Mouse (Mus musculus): Measurements from ENCODE around the gene Skap2.

Skap2 gene

DNA sequence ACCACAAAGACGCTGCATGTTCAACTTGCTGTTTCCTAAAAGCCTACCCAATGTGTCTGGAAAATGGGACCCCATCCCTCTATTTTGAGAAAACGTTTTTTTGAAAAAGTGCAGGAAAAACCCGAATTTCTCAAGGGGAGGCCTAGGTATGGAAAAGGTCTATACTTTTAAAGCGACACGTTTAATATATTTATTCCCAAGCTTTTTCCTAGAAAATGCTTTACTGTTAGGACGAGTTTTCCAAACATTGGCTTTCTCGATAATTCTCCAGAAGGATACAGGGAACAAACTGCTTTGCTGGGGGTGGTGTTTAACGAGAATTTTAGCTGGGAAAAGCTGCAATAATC is 6.8 kb downstream of the Skap2 start:
- CTCF ChIA-PET, result no interaction called here

DNA sequence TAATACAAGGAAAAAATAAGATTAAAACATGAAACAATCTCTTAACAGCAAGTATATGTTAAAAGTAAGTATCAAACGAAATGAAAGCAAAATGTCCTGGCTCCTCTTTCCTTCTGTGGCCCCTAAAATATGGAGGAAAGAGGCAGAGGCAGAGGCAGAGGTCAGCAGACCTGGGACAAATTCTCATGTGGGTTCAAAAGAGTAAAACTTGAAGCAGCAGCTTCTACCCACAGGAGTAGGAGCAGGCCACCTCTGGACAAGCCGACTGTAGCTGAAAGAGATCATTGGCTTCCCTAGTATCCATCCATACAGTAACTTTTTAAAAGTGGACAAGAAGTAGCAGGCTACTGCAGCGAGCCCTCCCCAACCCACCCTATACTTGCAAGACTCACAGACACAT is 7.4 kb downstream of the Skap2 start:
- CTCF ChIA-PET, result no interaction called here

DNA sequence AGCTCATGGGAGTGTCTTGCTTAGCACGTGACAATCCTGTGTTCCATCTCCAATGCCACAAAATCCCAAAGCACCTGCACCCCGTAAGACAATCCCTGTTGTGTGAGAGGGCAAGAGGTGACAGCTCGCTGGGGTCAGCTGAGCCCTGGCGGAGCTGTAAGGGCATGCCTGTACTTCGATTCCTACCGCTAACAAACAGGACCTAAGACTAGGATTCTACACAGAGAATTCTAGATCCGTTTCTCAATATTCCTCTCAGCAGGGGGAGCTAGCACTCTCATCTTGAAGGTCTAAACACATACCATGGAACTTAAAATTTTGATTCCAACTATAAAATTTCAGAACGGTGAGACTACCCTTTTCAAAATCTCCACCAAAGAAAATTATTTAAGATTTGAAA is 9.7 kb downstream of the Skap2 start:
- CTCF ChIA-PET, result interaction anchor here (0.6 kb wide), 1 partner anchor 43 kb away, joined by 4 read pairs; no protein-coding TSS in a partner anchor

DNA sequence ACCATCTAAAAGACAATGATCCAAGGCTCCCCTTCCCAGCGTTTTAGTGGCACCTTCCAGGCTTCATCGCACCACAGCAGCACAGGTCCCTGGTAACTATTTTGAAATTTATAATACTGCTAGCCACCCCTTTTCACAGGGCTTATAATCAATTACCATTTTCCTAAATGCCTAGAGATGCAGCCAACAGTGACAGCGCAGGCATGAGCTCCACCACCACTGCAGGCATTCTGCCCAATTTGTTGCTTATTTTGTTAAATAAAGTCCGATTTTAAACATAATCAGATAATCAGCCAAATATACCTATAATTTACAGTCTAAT is 13.2 kb downstream of the Skap2 start:
- CTCF ChIA-PET, result interaction anchor here (0.6 kb wide), 1 partner anchor 1086 kb away, joined by 4 read pairs; no protein-coding TSS in a partner anchor

DNA sequence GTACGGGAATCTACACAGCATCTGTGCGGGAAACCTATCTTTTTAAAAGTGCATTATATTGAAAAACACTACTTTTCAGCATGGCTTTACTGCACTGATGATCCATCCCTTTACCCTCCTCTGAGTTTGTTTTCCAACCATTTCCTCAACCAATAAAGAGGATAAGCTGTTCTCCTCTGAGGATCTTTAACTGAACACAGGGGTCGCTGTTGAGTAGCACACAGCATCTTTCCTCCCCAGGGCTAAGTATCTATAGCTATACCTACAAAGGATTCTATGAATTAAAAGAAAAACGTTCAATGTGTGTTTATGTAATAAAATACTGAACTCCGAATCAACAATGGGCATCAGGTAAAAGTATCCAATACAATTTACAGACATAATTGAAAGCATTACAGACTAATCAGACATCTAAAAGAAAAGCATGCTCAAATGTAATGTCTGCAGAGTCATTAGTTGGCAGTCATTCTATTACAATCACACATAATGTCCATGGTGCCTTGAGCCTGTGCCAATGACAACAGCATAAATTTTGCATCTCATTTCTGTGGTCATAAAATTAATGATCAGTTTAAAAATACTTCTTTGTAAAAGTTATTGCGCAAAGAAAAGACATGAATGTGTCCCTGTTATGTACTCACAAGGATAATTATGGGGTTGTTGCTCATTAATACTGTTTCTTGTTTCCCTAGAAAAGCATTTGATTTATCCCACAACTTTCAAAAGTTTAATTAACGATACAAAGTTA is 13.8 kb downstream of the Skap2 start:
- CTCF ChIA-PET, result no interaction called here

DNA sequence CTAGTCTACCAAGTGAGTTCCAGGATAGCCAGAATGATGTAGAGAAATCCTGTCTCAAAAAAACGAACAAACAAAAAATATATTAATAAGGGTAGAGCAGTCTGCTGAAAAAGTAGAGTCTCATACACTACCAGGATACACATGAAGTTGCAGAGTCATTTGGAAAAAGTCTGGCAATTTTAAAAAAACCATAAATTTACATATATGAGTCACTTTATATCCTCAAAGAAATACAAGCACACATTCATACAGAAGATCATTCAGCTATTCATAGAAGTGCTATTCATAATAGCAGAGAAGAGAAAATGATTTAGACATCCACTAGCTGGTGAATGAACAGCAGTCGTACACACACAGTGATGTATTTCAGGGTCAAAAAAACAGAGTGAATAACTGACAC is 24.4 kb downstream of the Skap2 start:
- CTCF ChIA-PET, result no interaction called here

DNA sequence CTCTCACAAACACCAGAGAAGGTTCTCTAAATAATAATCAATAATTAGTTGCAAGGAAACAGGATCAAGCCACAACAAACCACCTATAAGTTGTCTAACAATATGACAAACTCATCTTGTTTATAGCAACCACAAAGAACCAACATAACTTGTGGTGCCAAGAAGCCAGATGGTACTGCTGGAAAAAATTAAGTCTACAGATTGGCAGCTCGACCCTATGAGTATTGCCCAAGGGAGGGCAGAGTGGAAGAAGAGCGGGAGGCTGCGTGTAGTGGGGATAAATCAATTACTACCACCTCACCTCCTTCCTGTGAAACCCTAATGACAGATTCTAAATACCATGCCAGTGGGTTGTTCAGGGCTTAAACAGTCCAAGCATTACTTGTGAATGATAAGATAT is 34.7 kb downstream of the Skap2 start:
- CTCF ChIA-PET, result no interaction called here

DNA sequence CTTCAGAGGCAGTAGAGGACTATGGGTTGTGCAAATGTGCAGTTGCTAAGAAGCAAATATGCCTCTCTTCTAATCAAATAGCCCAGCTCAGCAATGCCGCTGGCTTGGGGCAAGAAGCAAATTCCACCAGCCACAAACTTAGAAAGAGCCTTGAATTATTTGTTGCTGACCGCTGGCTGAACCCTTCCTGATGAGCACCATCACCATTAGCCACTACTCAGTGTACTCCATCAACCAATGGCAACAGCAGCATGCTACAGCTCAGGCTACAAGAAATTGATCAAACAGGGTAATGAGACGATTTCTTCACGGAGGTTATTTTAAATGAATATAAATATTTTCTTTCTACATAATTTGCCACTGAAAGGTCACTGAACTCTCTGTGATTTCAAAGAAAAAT is 36.6 kb downstream of the Skap2 start:
- CTCF ChIA-PET, result no interaction called here

DNA sequence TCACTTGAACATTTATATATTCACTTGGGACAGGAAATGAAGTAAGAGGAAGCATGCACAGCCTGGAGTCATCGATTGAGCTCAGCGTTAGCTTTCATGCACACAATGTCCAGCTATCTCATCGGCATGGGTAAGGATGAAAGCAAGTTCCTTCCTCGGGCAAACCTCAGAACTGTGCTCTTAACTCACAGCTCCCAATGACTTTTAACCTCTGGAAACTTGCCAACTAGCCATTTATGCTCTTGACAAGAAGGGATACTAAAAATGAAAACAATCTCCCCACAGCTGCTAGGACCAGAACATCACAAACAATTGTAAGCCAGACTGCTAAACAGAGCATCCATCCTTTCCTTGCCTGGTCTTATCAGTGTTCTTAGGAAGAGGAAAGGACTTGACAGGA is 53.4 kb downstream of the Skap2 start:
- CTCF ChIA-PET, result interaction anchor here (0.6 kb wide), 1 partner anchor 13 kb away, joined by 3 read pairs; no protein-coding TSS in a partner anchor

DNA sequence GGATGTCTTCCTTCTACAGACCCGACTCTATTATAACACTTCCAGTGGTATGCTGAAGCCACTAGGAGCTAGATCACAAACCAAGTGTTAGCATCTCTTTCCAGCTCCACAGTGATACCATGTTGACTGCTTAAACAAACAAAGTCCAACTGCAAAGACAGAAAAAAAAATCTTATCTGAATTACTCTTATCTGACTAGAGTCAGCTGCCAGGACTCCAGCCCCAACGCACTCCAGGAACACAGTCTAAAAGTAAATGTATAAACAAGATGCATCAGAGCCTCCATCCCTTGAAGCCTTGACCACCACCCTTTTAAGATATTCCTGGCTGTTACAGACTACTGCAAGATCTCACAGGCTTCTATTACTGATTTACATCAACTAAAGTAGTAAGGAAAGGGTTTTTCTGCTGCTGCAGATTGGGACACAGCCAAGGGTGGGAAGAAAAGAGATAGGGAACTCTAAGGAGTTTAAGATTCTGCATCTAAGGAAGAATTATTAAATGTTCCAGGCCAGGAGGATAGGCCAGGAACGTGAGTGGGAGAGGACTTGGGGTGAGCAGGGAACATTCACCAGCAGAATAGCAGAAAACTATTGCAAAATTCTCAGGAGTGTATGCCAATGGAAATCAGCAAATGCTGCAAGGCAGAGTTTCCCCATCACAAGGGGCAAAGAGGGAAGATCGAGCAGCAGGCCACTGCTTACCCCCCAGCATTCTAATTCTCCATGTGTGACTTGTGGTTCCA is 56.1 kb downstream of the Skap2 start:
- CTCF ChIA-PET, result no interaction called here

DNA sequence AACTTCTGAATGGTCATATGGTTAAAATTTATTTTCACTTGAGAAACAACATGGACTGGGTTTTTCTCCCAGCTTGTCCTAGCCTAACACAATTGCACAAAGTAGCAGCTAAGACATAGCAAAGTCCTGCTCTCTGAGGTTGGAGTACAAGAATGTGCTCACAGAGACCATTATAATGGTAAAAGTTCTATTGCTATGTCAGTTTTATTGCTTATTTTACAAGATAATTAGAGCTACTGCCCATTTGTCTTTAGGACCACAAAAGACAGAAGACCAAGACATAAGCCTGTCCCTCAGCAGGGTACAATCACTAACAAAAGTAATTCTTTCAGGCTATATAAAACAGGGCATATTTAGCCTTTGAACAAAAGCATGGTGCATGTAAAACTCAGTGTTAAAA is 64.7 kb downstream of the Skap2 start:
- CTCF ChIA-PET, result no interaction called here

DNA sequence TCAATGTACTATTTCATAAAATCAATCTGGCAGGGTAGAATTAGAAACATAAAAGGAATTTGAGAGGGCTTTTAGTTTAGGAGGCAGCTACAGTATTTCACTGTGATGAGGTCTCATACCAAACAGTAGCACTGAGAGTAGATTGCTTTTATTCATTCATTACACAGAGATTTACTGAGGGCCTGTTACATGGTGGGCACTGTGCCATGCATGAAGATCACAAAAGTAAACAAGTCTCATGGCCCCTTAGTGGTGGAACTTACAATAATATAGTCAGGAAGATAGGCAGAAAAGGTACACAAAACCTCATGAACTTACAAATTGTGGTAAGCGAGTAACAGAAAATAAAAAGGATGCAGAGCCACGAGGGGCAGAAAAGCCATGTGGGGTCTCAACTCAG is 67.4 kb downstream of the Skap2 start:
- CTCF ChIA-PET, result no interaction called here

DNA sequence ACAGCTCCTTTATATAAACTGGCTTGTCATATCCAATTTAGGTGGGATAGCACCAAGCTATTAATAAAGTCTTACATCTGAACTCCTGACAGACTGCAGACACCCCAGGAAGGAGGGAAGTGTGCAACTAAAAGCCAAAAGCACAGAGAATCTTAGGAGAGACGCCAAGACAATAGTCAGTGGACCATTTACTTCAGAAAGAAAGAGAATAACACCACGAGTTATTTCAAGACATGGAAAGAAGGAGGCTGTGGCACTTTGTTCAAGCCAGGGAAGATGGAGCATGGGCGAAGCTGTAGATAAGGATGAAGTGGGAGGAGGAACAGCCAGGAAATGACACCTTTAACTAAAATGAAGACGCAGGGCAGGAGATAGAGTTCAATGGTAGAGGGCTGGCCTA is 78.4 kb downstream of the Skap2 start:
- CTCF ChIA-PET, result no interaction called here

DNA sequence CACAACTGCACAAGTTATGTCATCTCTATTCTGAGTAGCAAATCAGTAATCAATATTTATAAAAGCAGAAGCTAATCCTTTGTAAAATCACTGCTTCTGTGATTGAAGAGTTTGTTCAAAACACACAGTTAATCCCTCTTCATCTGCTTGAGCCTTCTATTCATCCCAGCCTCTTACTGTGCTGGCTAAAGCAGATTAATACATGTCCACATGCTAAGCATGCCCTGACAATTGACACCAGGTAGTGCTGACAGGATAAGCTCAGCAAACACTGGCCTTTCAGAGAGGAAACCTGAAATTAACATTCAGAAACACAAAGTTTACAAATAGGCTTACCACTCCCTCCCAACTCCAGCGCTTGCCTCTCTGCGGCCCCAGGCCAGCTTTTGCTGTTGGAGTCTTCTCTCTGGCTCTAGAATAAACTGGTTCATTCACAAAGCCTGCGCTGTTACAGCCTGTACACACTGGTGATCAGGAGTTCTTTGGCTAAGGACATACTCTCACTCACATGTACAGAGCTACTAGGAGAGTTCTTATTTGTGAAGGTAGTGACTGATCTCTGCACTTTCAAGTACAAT is 79.2 kb downstream of the Skap2 start:
- CTCF ChIA-PET, result no interaction called here

DNA sequence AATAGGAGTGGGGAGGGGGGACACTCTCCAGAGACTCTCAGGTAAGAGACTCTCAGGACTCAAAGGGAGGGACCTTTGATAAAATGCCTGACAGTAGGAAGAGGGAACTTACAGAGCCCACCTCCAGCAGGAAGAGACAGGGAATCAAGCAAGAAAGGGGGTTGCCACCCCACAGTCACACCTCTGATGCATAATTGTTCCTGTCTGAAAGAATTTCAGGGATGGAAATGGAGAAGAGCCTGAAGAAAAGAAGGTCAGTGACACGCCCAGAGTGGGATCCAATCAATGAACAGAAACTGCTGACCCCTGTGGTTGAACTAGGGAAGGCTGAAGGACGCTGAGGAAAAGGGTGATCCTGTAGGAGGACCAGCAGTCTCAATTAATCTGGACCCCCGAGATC is 85.2 kb downstream of the Skap2 start:
- CTCF ChIA-PET, result interaction anchor here (0.6 kb wide), 1 partner anchor 327 kb away, joined by 13 read pairs; no protein-coding TSS in a partner anchor

DNA sequence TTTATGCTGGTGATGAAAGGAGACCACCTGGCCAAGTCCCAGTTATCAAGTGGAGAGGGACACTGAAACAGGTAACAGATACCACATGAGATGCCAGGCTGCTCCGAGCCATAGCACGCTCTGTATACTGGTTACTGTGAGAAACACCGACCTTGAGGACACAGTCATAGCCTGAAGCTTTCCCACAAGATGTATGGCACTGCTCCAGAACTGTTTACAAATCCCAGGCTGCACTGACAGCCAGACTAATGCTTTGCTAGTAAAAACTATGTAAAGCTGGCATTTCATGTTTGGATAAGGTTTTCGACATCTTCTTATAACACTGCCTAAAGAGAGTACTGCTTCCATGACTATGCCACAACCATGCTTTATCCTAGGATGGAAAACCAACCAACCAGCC is 90.5 kb downstream of the Skap2 start:
- CTCF ChIA-PET, result no interaction called here

DNA sequence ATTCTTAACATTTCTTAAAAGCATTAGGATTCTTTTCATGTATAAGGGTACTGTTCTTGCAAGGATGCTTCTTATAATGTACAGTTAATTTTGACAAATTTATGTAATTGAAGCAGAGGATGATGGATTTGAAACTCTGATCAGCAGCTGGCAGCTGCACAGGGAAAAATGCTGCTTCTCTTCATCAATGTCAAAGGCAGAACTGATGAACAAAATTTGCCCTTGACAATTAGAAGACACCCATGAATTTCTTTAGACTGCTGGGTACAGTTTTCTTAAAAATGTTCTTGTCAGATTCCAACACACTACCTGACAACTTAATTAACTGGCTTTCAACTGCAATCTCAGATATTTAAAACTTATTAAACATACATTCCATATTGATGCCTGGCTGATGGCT is 103.9 kb downstream of the Skap2 start:
- CTCF ChIA-PET, result no interaction called here

DNA sequence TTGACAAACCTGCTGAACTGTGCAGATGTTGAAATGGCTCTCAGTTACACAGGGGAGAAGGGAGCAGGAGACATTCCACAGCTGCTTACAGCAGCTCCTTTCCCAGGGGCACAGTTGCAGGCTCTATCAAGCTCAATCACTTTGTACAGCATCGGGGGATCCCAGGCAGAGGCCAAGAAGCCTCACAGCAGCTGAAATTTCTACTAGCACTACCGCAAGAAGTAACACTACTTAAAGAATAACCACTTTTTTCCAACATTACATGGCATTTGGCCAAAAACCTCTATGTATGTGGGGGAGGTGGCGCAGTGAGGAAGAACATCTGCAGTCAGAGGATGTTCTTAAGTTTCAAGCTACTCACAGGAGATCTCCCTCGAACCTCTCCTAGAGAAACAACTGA is 106.7 kb downstream of the Skap2 start:
- CTCF ChIA-PET, result no interaction called here

DNA sequence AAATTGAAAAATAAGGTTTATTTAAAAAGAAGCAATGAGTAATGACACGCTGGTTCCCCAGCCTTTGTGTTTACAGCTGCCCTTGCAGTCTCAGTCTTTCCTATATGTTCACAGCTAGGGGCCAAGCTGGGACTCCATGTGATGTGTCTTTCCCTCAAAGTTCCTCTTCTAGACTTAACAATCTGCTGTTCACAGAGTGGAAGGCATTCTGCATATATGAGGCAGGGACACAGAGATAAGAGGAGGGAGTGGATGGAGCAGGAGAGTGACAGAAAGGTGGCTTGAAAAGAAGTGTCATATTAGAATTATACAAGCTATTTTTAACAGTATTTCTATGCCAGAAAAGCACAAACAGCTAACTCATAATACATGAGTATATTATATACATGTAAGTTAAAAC is 110.8 kb downstream of the Skap2 start:
- CTCF ChIA-PET, result no interaction called here

DNA sequence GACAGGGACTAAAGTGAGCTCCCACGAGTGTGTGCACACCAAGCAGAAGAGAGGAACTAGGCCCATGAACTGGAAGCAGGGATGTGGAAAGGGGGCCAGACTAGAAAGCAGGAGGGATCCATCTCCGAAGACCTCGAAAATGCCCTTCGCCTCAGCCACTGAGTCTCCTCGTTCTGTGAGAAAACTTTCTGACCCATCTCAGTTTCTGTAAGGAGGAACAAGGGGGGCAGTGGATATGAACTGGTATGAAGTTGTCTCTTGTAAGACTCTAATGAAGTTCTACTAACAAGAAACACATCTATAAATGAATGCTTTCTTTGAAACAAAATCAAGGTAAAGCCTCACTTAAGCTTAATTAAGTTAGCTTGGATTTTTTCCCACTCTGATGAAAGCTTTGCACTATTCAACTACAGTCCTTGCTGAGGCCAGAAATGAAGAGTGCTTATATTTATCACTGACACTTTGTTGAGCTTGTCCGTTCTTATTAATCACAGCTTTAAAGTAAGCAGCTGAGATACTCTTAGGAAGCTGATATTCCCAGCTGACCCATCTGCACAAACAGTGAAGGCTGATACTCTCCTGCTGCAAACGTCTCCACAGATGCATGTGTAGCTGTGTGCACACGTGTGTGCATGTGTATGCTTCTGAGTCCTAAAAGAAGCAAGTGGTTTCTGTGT is 113.9 kb downstream of the Skap2 start:
- CTCF ChIA-PET, result no interaction called here

DNA sequence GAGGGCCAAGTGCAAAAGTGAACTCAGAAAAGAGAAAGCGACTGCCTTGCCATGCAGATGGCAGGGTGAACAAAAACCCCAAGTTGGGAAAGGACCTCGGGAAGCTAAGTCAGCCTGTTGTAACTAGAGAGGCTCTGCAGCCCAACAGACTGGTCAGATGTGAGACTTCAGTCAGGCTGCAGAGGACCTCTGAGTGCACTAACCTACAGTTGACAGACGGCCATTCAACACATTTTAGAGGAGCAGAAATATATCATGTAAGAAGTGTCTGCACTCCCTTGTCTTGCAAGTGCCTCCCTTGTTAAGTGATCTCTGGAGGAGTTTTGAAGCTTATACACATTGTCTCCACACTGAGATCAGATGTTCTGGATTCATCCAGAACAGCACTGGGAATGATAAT is 116.6 kb downstream of the Skap2 start:
- CTCF ChIA-PET, result no interaction called here

DNA sequence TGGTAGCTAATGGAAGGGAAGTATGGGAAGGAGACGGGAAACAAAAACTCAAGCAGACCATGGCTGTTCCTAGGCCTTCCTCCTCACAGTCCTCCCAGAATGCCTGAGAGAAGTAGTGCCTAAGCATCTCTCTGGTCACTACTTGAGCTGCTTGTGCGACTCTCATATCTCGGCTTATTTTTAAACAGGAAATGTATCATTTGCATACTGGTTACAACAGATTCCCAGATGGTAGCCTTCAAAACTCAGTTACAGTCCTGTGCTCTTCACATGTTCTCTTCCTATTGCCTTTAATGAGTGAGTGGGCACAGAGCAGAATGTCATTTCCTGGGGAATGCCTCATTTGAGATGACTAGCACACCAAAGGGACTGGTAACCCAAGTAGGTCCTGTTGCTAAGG is 117.6 kb downstream of the Skap2 start:
- CTCF ChIA-PET, result no interaction called here

DNA sequence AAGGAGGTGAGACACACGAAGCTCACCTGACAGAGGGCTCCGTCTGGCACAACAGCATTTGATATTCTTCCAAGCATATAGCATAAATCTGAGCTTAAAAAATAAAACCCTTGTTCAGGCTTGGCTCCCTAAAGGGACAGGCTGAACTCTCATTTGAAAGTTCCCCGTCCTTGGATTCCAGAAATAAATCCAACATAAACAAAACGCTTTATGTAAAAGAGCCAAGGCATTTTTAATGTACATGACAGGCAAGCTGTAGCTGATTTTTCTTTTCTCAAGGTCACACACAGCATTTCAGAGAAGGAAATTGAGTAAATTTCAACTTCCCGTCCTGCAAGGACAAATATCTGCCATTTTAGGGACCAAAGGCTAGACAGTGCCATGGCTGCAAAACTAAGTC is 122.0 kb downstream of the Skap2 start:
- CTCF ChIA-PET, result no interaction called here
